Mouse (Mus musculus): Measurements from ENCODE around the gene Srebf1. TPM values are rescaled to one million over a fixed set of nuclear protein-coding genes. Genes with fewer than 3 reads are reported as not detected.

Srebf1 gene
- polyA plus RNA-seq, 1 experiment from 2014 or later, result 56.7 TPM

DNA sequence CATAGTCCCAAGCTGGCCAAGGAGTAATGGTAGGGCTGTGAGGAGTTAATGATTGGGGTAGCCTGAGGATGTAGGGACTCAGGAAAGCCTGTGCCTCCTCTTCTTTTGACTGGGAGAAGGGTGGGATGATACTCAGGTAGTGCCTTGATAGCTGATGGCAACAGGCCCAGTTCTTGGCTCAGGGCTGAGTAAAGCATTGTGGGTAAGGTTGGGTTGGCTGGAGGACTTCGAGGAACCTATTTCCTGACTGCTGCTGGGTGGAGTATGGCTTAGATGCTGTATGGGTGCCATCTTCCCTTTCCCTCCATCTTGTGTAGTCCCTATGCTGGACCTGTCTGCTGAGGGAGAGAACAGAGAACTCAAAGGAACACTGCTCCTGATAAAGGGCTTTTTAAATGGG, 70.0 kb downstream of the Srebf1 start:
- Histone ChIP-seq H3K4me2 (no peak overlapping the region), H3K36me3 (ENCODE audit: poor library complexity, severe bottlenecking) (peaks cover 41% of the 10 kb centered on the region), H3K4me3 (no peak overlapping the region), H3K4me1 (peaks cover 48% of the 10 kb centered on the region), H3K27ac (no peak overlapping the region), H3K9me3 (replicated peaks) (no peaks in the 10 kb centered on the region), H3K9ac (no peak overlapping the region), H3K27me3 (no peaks in the 10 kb centered on the region)
- no peak for ATAC-seq
- 87% methylated on average over 1 of the region's 1 CpGs for WGBS

DNA sequence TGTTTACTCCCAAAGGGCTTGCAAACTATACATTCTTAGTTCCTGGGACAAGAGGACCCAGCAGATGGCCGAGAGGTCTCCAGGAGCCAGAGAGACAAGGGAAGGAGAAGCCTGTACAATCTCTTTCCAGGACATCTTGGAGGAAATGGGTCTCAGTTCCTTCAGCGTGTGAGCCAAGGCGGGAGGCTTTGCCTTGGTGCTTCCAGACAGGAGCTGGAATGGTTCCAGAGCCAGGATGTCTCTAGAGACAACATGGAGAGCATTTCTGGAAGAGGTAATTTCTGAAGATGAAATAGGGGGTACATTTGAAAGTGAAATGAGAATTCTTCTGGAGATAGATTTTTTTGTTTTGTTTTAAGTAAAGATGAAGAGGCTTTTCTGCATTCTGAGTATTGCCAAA, 71.7 kb downstream of the Srebf1 start:
- Histone ChIP-seq H3K4me1 (peaks cover 50% of the 10 kb centered on the region), H3K36me3 (ENCODE audit: poor library complexity, severe bottlenecking) (peaks cover 47% of the 10 kb centered on the region), H3K4me3 (no peak overlapping the region), H3K27ac (no peak overlapping the region), H3K27me3 (no peaks in the 10 kb centered on the region), H3K9me3 (replicated peaks) (no peaks in the 10 kb centered on the region), H3K9ac (no peak overlapping the region), H3K4me2 (no peak overlapping the region)
- no peak for ATAC-seq
- 87% methylated on average over 3 of the region's 3 CpGs for WGBS

Small RNA genes within 50 kb of the gene (microRNA-seq; reads per million reads assigned to microRNA genes)
- gene Mir6921, result not detected
- not detected for gene Mir6922

Other genes with a start within 250 kb of the Srebf1 start
- 4.3 and 7.0 TPM in 2 replicates for gene Pemt, start 176.1 kb downstream of the Srebf1 start, polyA plus RNA-seq (2015; fragmentation: Nextera tagmentation; extraction: Ambion mirVana)
- 26.9 and 31.5 TPM in 2 replicates for gene Rai1, start 117.6 kb downstream of the Srebf1 start, polyA plus RNA-seq (2015; fragmentation: Nextera tagmentation; extraction: Ambion mirVana)
- gene Tom1l2, start 130.3 kb upstream of the Srebf1 start, polyA plus RNA-seq (2015; fragmentation: Nextera tagmentation; extraction: Ambion mirVana), result 29.7 and 35.3 TPM in 2 replicates
- gene Drc3, start 130.7 kb upstream of the Srebf1 start, polyA plus RNA-seq (2015; fragmentation: Nextera tagmentation; extraction: Ambion mirVana), result 3.1 and 5.8 TPM in 2 replicates
- 23.4 and 24.0 TPM in 2 replicates for gene Gid4, start 194.6 kb upstream of the Srebf1 start, polyA plus RNA-seq (2015; fragmentation: Nextera tagmentation; extraction: Ambion mirVana)
- gene Atpaf2, start 195.9 kb upstream of the Srebf1 start, polyA plus RNA-seq (2015; fragmentation: Nextera tagmentation; extraction: Ambion mirVana), result 45.4 and 46.8 TPM in 2 replicates
- 100 and 110 TPM in 2 replicates for gene Drg2, start 232.0 kb upstream of the Srebf1 start, polyA plus RNA-seq (2015; fragmentation: Nextera tagmentation; extraction: Ambion mirVana)
- gene Myo15, start 246.8 kb upstream of the Srebf1 start, polyA plus RNA-seq (2015; fragmentation: Nextera tagmentation; extraction: Ambion mirVana), result 0.03 TPM in 2 replicates

All from forebrain, embryonic 13.5 days (tissue).